Mouse (Mus musculus) left cerebral cortex, postnatal 36 days (tissue): ENCODE measurements around the gene Mageb5. TPM values are rescaled to one million over a fixed set of nuclear protein-coding genes. Genes with fewer than 3 reads are reported as not detected.
"Not testable (repeated sequence)": the region's sequence is repeated elsewhere in the genome, so short reads cannot be mapped to it uniquely, and the experiment has no call there.

Experiments used
- DNase-seq, 2 experiments: peaks; one replicate each; pipeline ENCODE4 v3.0.0; 2021 to 2022; ENCODE audit warnings: low spot score in 2 of 2, mixed read lengths in 1 of 2
- intact Hi-C: fragments of 180-260 bp; cut with DNase I; formaldehyde crosslinking; loops from one replicate; pipeline ENCODE4 v1.15.1; 2025
- total RNA-seq, 2 experiments: library from RNA; stranded (reverse); gene quantifications; 2 replicates each; pipeline ENCODE4 v1.2.3; 2021

Mageb5 gene
- not detected for total RNA-seq

DNA sequence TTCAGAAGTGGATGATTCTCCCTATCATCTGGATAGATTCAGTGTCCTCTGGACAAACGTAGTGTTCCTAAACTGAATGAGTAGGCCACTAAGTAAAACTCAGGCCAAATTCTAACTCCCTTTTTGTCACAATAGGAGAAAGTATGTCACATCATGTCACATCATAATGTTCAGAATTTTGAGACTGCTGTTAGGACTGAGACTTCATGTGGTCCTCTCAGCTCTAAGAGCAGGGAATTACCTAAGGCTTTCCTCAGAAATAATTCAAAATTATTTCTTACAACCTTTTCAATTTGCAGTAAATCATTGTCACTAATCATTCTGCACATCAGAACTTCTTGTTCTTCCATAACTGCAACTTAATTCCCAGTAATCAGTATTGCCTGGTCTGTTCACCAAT is at the start of gene Mageb5:
TSS of gene Mageb5 (minus strand) at position 101 of the 400 bp plus-strand sequence.
- DNase-seq, intact Hi-C loops: not testable (repeated sequence)

DNA sequence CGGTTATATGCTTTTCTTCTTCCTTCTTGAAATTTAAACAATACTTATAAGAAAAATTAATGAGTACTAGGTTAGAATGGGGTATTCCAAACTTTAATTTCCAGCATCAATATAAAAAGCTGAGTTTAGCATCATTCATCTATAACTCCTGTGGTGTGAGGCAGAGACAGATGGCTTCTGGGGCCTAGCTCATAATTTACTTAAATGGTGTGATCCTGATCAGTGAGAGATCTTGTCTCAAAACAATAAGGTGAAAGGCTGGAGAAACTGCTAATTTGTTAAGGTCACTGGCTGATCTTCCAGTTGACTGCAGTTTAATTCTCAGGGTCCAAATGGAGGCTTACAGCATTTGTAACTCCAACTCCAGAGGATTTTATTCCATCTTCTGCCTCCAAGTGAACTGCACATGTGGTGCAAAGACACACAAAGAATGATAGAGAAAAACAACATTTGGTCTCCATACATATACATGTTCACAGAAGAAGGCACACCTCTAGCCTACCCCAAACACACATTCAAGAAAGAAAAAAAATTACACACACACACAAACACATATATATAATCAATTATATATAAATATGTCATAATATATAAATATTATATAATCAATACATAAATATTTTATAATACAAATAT is 23.1 kb downstream of the Mageb5 start:
- intact Hi-C loops: loop anchor here (5.0 kb wide), 1 partner anchor 102 kb away; no protein-coding TSS in a partner anchor
- DNase-seq: not testable (repeated sequence)

Other genes starting within 250 kb of the Mageb5 start
- gene 1700084M14Rik, start 207.1 kb downstream of the Mageb5 start, total RNA-seq: not detected
- not detected for gene Gm14781, start 150.8 kb downstream of the Mageb5 start, total RNA-seq
- gene Mageb1, start 233.3 kb upstream of the Mageb5 start, total RNA-seq: not detected